Mouse (Mus musculus): ENCODE measurements around the gene Efcc1. TPM values are rescaled to one million over a fixed set of nuclear protein-coding genes. Genes with fewer than 3 reads are reported as not detected.

Efcc1 gene
- polyA plus RNA-seq, 1 experiment from 2014 or later: 2.2 TPM

- no peak for ATAC-seq (ENCODE audit: insufficient number of reproducible peaks, low FRiP score, low TSS enrichment, low read depth)
- H3K36me3 ChIP-seq: no peaks in the 10 kb centered on the region
- no peaks in the 10 kb centered on the region for H3K9me3 ChIP-seq (replicated peaks)
- H3K27me3 ChIP-seq: no peaks in the 10 kb centered on the region
- no peak overlapping the region for H3K4me3 ChIP-seq (replicated peaks)
- no peak overlapping the region for H3K4me2 ChIP-seq (replicated peaks)
- H3K4me1 ChIP-seq: peaks cover 12% of the 10 kb centered on the region; the same call in 1 of the 2 replicates
- 76% methylated on average over 3 of the region's 3 CpGs for WGBS
- H3K9ac ChIP-seq: no peak overlapping the region
- H3K27ac ChIP-seq (replicated peaks): no peak overlapping the region
These were observed 14.0 kb downstream of the Efcc1 start for GRCm38 (mm10) chr6:87744632-87745031.

GRCm38 (mm10) chr6:87745301-87745700, 14.6 kb downstream of the Efcc1 start:
- Histone ChIP-seq H3K4me3 (replicated peaks) (no peak overlapping the region), H3K4me1 (peaks cover 12% of the 10 kb centered on the region; the same call in 1 of the 2 replicates), H3K9me3 (replicated peaks) (no peaks in the 10 kb centered on the region), H3K36me3 (no peaks in the 10 kb centered on the region), H3K9ac (no peak overlapping the region), H3K27me3 (no peaks in the 10 kb centered on the region), H3K27ac (replicated peaks) (no peak overlapping the region), H3K4me2 (replicated peaks) (no peak overlapping the region)
- whole genome bisulfite sequencing: 54% methylated on average over 1 of the region's 1 CpGs
- no peak for ATAC-seq (ENCODE audit: insufficient number of reproducible peaks, low FRiP score, low TSS enrichment, low read depth)

DNA sequence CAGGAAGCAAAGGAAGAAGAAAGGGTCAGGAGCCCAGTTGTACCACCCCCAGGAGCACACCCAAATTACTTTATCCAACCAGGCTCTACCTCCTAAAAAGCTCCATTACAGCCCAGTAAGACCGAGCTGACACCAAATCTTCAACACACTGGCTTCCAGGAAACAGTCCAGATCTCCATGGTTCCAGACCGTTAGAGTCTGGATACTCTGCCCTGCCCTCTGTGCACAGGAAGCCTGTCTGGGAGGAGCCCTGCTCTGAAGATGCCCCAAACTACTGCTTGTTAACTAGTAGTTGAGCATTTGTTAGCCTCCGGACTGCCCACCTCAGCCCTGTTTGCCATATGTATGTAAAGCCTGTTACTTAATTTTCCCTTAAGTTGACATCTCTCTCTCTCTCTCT, 15.4 kb downstream of the Efcc1 start:
- no peak overlapping the region for H3K4me3 ChIP-seq (replicated peaks)
- no peak overlapping the region for H3K27ac ChIP-seq (replicated peaks)
- 39% methylated on average over 3 of the region's 3 CpGs for WGBS
- H3K4me1 ChIP-seq: peaks cover 12% of the 10 kb centered on the region; the same call in 1 of the 2 replicates
- no peaks in the 10 kb centered on the region for H3K9me3 ChIP-seq (replicated peaks)
- H3K9ac ChIP-seq: no peak overlapping the region
- no peaks in the 10 kb centered on the region for H3K36me3 ChIP-seq
- no peak for ATAC-seq (ENCODE audit: insufficient number of reproducible peaks, low FRiP score, low TSS enrichment, low read depth)
- no peaks in the 10 kb centered on the region for H3K27me3 ChIP-seq
- no peak overlapping the region for H3K4me2 ChIP-seq (replicated peaks)

- Histone ChIP-seq H3K27me3 (no peaks in the 10 kb centered on the region), H3K36me3 (no peaks in the 10 kb centered on the region), H3K4me2 (replicated peaks) (no peak overlapping the region), H3K9ac (no peak overlapping the region), H3K4me1 (peaks cover 12% of the 10 kb centered on the region; the same call in 1 of the 2 replicates), H3K27ac (replicated peaks) (0 out of 2 replicates have a peak overlapping the region, but pooled peaks have one; percentile 58), H3K9me3 (replicated peaks) (no peaks in the 10 kb centered on the region), H3K4me3 (replicated peaks) (no peak overlapping the region)
- peak; percentile 45 for ATAC-seq (ENCODE audit: insufficient number of reproducible peaks, low FRiP score, low TSS enrichment, low read depth)
- WGBS: 33% methylated on average over 2 of the region's 2 CpGs
These were observed 16.2 kb downstream of the Efcc1 start for GRCm38 (mm10) chr6:87746849-87747248.

DNA sequence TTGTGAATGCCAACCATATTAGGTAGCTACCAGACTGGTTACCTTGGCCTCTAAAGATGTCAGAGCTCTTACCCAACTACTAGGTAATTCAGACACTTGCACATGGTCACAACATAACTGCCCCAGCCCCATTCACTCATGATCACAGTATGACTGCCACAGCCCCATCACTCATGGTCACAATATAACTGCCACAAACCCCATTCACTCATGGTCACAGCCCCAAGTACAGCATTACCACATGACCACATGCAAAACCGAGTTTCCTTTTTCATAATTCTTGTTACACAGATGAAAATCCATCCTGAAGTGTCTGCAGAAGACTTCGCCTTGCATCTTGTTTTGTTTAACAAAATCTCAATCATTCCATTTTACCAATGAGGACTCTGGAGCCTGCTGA, 17.4 kb downstream of the Efcc1 start:
- 75% methylated on average over 2 of the region's 2 CpGs for WGBS
- no peaks in the 10 kb centered on the region for H3K36me3 ChIP-seq
- H3K27me3 ChIP-seq: no peaks in the 10 kb centered on the region
- H3K4me2 ChIP-seq (replicated peaks): no peak overlapping the region
- H3K27ac ChIP-seq (replicated peaks): no peak overlapping the region
- H3K9me3 ChIP-seq (replicated peaks): no peaks in the 10 kb centered on the region
- no peak for ATAC-seq (ENCODE audit: insufficient number of reproducible peaks, low FRiP score, low TSS enrichment, low read depth)
- no peak overlapping the region for H3K4me3 ChIP-seq (replicated peaks)
- peaks cover 12% of the 10 kb centered on the region; the same call in 1 of the 2 replicates for H3K4me1 ChIP-seq
- no peak overlapping the region for H3K9ac ChIP-seq

DNA sequence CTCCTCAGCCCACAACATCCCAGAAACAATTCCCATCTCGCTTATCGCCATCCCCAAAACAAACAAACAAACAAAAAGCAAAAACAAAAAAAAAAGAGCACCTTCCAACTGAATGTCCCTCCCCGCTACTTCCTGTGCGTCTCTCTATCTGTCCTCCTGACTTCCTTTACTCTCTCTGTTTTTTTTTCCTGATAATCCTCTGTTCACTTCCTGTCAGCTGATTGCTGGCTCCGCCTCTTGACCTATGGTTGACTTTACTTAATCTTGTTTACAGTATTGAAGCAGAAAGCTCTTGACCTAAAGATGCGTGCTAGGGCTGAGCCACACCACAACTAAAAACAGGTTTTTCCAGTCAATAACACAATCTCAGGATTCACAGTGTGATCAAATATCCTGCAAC, 17.9 kb downstream of the Efcc1 start:
- Histone ChIP-seq H3K9me3 (replicated peaks) (no peaks in the 10 kb centered on the region), H3K9ac (no peak overlapping the region), H3K27me3 (no peaks in the 10 kb centered on the region), H3K36me3 (no peaks in the 10 kb centered on the region), H3K27ac (replicated peaks) (no peak overlapping the region), H3K4me3 (replicated peaks) (no peak overlapping the region), H3K4me2 (replicated peaks) (no peak overlapping the region), H3K4me1 (peaks cover 12% of the 10 kb centered on the region; the same call in 1 of the 2 replicates)
- ATAC-seq (ENCODE audit: insufficient number of reproducible peaks, low FRiP score, low TSS enrichment, low read depth): no peak
- WGBS: 85% methylated on average over 6 of the region's 6 CpGs

DNA sequence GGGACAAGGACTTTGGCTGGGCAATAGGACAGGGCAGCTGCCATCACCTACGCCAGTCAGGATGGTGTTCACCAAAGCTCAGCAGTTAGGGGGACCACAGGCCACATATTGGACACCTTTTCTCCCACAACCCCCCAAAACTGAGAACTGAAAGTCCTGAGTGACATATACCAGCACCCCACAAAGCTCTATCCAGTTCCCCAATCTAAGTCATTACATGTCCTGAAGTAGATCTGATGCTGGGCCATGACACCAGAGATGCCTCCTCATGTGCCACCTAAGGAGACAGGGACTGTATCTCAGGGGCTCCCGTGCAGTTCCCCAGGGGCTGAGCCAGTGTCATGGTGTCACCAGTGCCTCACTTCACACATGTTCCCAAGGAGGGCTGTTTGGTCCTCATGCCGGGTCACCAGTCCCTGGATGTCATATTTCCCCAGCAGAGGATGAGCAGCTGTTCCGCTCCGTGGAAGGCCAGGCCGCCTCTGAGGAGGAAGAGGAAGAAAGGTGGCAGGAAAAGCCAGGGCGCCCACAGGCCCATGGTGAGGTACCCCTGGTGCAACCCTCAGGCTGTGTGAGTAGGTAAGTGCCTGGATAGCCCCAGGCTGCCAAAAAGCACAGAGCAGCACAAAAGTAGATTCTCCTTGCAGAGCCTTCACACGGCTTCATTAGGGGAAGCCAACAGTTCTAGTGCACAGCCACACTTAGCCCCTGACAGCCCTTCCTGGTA, 19.7 kb downstream of the Efcc1 start:
- H3K4me3 ChIP-seq (replicated peaks): no peak overlapping the region
- H3K9me3 ChIP-seq (replicated peaks): no peaks in the 10 kb centered on the region
- no peaks in the 10 kb centered on the region for H3K27me3 ChIP-seq
- no peak overlapping the region for H3K9ac ChIP-seq
- H3K27ac ChIP-seq (replicated peaks): no peak overlapping the region
- no peak for ATAC-seq (ENCODE audit: insufficient number of reproducible peaks, low FRiP score, low TSS enrichment, low read depth)
- no peak overlapping the region for H3K4me2 ChIP-seq (replicated peaks)
- H3K4me1 ChIP-seq: peaks cover 12% of the 10 kb centered on the region; the same call in 1 of the 2 replicates
- no peaks in the 10 kb centered on the region for H3K36me3 ChIP-seq
- 81% methylated on average over 8 of the region's 8 CpGs for WGBS

DNA sequence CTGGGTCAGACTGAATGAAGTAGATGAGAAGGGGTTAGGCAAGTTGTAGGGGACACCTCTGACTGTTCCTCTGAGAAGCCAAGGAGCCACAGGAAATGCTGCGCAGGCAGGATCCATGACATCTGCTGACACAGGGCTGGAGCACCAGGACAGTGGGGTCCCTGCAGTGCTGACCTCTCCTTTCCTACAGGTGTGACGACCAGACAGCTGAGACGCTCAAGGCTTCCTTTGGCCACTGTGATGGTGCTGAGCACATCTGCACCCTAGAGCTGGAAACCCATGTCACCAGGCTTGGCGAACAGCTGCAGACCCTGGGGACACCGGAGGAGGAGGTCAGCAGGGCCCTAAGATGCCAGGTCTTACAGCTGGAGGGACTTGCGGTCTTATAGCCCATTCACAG, 20.9 kb downstream of the Efcc1 start:
- ATAC-seq (ENCODE audit: insufficient number of reproducible peaks, low FRiP score, low TSS enrichment, low read depth): no peak
- Histone ChIP-seq H3K9me3 (replicated peaks) (no peaks in the 10 kb centered on the region), H3K4me2 (replicated peaks) (no peak overlapping the region), H3K36me3 (no peaks in the 10 kb centered on the region), H3K27ac (replicated peaks) (no peak overlapping the region), H3K4me1 (peaks cover 7% of the 10 kb centered on the region; the same call in 1 of the 2 replicates), H3K27me3 (no peaks in the 10 kb centered on the region), H3K4me3 (replicated peaks) (no peak overlapping the region), H3K9ac (no peak overlapping the region)
- 87% methylated on average over 6 of the region's 6 CpGs for WGBS

GRCm38 (mm10) chr6:87755196-87755595, 24.5 kb downstream of the Efcc1 start:
- no peak overlapping the region for H3K4me3 ChIP-seq (replicated peaks)
- no peaks in the 10 kb centered on the region for H3K27me3 ChIP-seq
- no peak for ATAC-seq (ENCODE audit: insufficient number of reproducible peaks, low FRiP score, low TSS enrichment, low read depth)
- H3K4me2 ChIP-seq (replicated peaks): no peak overlapping the region
- 81% methylated on average over 4 of the region's 4 CpGs for WGBS
- no peaks in the 10 kb centered on the region for H3K36me3 ChIP-seq
- no peak overlapping the region for H3K9ac ChIP-seq
- no peak overlapping the region for H3K27ac ChIP-seq (replicated peaks)
- no peaks in the 10 kb centered on the region for H3K4me1 ChIP-seq
- no peaks in the 10 kb centered on the region for H3K9me3 ChIP-seq (replicated peaks)

GRCm38 (mm10) chr6:87756896-87757295, 26.2 kb downstream of the Efcc1 start:
- WGBS: 80% methylated on average over 8 of the region's 8 CpGs

GRCm38 (mm10) chr6:87759404-87759803, 28.7 kb downstream of the Efcc1 start:
- Histone ChIP-seq H3K27me3 (no peaks in the 10 kb centered on the region), H3K27ac (replicated peaks) (no peak overlapping the region), H3K9ac (no peak overlapping the region), H3K9me3 (replicated peaks) (no peaks in the 10 kb centered on the region), H3K36me3 (no peaks in the 10 kb centered on the region), H3K4me2 (replicated peaks) (no peak overlapping the region), H3K4me1 (no peaks in the 10 kb centered on the region), H3K4me3 (replicated peaks) (no peak overlapping the region)
- WGBS: 68% methylated on average over 3 of the region's 3 CpGs
- no peak for ATAC-seq (ENCODE audit: insufficient number of reproducible peaks, low FRiP score, low TSS enrichment, low read depth)

More at GRCm38 (mm10) chr6:87756896-87757295, 26.2 kb downstream of the Efcc1 start:
- Histone ChIP-seq H3K9ac (no peak overlapping the region), H3K36me3 (no peaks in the 10 kb centered on the region), H3K4me2 (replicated peaks) (no peak overlapping the region), H3K4me3 (replicated peaks) (no peak overlapping the region), H3K4me1 (no peaks in the 10 kb centered on the region), H3K27me3 (no peaks in the 10 kb centered on the region), H3K9me3 (replicated peaks) (no peaks in the 10 kb centered on the region), H3K27ac (replicated peaks) (no peak overlapping the region)
- no peak for ATAC-seq (ENCODE audit: insufficient number of reproducible peaks, low FRiP score, low TSS enrichment, low read depth)

DNA sequence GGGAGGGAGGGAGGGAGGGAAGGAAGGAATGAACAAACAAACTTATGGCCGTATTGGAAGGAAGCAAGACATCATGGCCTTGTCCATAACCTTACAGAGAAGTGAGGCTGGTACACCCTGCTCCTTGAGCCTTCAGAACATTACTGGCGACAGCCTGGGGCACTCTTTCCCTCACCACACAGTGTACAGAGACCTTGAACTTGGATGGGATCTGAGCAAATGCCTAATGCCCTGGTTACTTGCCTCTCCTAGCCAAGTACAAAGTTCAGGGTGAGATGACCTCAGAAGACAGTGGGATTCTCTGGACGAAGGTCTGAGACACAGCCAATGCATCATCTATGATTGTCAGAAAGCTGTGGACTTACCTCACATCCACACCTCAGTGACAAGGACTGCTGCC, 29.2 kb downstream of the Efcc1 start:
- no peak for ATAC-seq (ENCODE audit: insufficient number of reproducible peaks, low FRiP score, low TSS enrichment, low read depth)
- Histone ChIP-seq H3K36me3 (no peaks in the 10 kb centered on the region), H3K27me3 (no peaks in the 10 kb centered on the region), H3K9me3 (replicated peaks) (no peaks in the 10 kb centered on the region), H3K4me1 (no peaks in the 10 kb centered on the region), H3K4me2 (replicated peaks) (no peak overlapping the region), H3K4me3 (replicated peaks) (no peak overlapping the region), H3K27ac (replicated peaks) (no peak overlapping the region), H3K9ac (no peak overlapping the region)
- 60% methylated on average over 3 of the region's 3 CpGs for WGBS
